Mouse (Mus musculus): Measurements from ENCODE around the gene Tmem213. TPM values are rescaled to one million over a fixed set of nuclear protein-coding genes. Genes with fewer than 3 reads are reported as not detected.

The Tmem213 gene
- polyA plus RNA-seq, 1 experiment from 2014 or later: 37.4 TPM

GRCm38 (mm10) chr6:38160556-38160955 is 51.5 kb downstream of the Tmem213 start:
- no peak for ATAC-seq (replicated peaks; ENCODE audit: low FRiP score)
- no peak overlapping the region for H3K4me2 ChIP-seq
- H3K36me3 ChIP-seq: peaks cover 33% of the 10 kb centered on the region
- no peak overlapping the region for H3K4me3 ChIP-seq (replicated peaks)
- H3K4me1 ChIP-seq: peaks cover 15% of the 10 kb centered on the region
- H3K9ac ChIP-seq: no peak overlapping the region
- H3K9me3 ChIP-seq (replicated peaks): no peaks in the 10 kb centered on the region
- no peak overlapping the region; the same call in 1 of the 2 replicates for H3K27ac ChIP-seq
- no peaks in the 10 kb centered on the region for H3K27me3 ChIP-seq
- WGBS: 75% methylated on average over 2 of the region's 2 CpGs

DNA sequence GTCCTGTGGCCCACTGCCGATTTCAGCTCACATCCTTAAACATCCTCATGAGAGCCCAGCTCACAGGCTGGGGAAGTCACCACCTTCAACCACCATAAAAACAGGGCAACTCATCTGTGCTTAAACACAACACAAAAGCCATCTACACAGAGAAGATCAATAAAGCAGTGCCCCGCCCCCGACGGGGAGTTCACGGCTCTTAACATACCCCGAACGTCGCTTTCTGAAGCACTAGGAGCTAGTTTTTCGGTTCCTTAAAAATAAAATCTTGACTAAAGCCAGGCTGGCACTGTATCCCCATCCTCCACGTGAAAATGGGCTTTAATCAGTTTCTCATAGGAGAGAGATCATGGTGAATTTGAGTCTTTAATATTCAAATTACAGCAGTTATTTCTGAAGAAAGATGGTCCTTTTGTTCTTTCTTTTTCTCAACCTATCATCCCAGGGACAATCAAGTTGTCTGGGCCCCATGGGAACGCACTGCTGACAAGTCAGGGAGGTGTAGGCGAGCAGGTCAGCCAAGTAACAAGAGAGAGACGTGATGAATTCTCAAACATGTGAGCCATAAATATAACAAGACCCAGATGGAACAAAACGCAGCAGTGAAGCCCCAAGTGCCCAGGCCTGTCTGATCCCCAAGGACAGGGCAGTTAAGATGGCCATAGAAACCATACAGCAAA is 53.9 kb downstream of the Tmem213 start:
- no peak for ATAC-seq (replicated peaks; ENCODE audit: low FRiP score)
- Histone ChIP-seq H3K4me1 (peaks cover 20% of the 10 kb centered on the region), H3K36me3 (peaks cover 31% of the 10 kb centered on the region), H3K4me3 (replicated peaks) (no peak overlapping the region), H3K4me2 (no peak overlapping the region), H3K27ac (no peak overlapping the region), H3K27me3 (no peaks in the 10 kb centered on the region), H3K9me3 (replicated peaks) (no peaks in the 10 kb centered on the region), H3K9ac (no peak overlapping the region)
- WGBS: 45% methylated on average over 14 of the region's 14 CpGs

DNA sequence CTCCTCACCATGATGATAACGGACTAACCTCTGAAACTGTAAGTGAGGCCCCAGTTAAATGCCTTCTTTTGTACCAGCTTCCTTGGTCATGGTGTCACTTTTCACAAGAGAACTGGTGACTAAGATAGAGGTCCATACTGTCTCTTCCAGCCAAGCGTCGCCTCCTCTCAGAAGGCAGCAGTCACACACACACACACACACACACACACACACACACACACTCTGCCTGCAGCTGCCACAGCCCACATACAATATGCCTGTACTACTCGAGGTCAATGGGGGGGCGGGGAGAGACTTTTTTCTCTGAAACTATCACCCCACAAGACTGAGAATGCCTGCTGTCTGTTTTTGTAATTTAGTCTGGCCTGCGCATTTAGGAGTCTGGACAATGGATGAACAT is 55.6 kb downstream of the Tmem213 start:
- WGBS: 68% methylated on average over 6 of the region's 6 CpGs

GRCm38 (mm10) chr6:38165385-38165784 is 56.3 kb downstream of the Tmem213 start:
- no peak overlapping the region for H3K9ac ChIP-seq
- WGBS: 30% methylated on average over 6 of the region's 6 CpGs

More for the DNA sequence above, 55.6 kb downstream of the Tmem213 start:
- Histone ChIP-seq H3K9ac (no peak overlapping the region), H3K27ac (no peak overlapping the region), H3K27me3 (no peaks in the 10 kb centered on the region), H3K9me3 (replicated peaks) (no peaks in the 10 kb centered on the region), H3K4me3 (replicated peaks) (no peak overlapping the region), H3K36me3 (peaks cover 42% of the 10 kb centered on the region), H3K4me2 (no peak overlapping the region), H3K4me1 (peaks cover 20% of the 10 kb centered on the region)
- no peak for ATAC-seq (replicated peaks; ENCODE audit: low FRiP score)

More at GRCm38 (mm10) chr6:38165385-38165784, 56.3 kb downstream of the Tmem213 start:
- no peaks in the 10 kb centered on the region for H3K27me3 ChIP-seq
- no peak for ATAC-seq (replicated peaks; ENCODE audit: low FRiP score)
- H3K4me2 ChIP-seq: no peak overlapping the region
- peak overlapping the region; percentile 80 for H3K27ac ChIP-seq
- H3K36me3 ChIP-seq: peaks cover 49% of the 10 kb centered on the region
- H3K4me3 ChIP-seq (replicated peaks): no peak overlapping the region
- peaks cover 20% of the 10 kb centered on the region for H3K4me1 ChIP-seq
- H3K9me3 ChIP-seq (replicated peaks): no peaks in the 10 kb centered on the region

Other genes starting within 250 kb of the Tmem213 start
- gene Trim24, start 238.4 kb upstream of the Tmem213 start, polyA plus RNA-seq (2015; fragmentation: Nextera tagmentation; extraction: Ambion mirVana): 16.8 and 17.4 TPM in 2 replicates
- 14.5 and 17.3 TPM in 2 replicates for gene Svopl, start 62.3 kb upstream of the Tmem213 start, polyA plus RNA-seq (2015; fragmentation: Nextera tagmentation; extraction: Ambion mirVana)
- 12.0 and 12.6 TPM in 2 replicates for gene Atp6v0a4, start 15.3 kb downstream of the Tmem213 start, polyA plus RNA-seq (2015; fragmentation: Nextera tagmentation; extraction: Ambion mirVana)
- gene D630045J12Rik, start 144.8 kb downstream of the Tmem213 start, polyA plus RNA-seq (2015; fragmentation: Nextera tagmentation; extraction: Ambion mirVana): 6.7 and 7.8 TPM in 2 replicates
- gene Zc3hav1l, start 190.0 kb downstream of the Tmem213 start, polyA plus RNA-seq (2015; fragmentation: Nextera tagmentation; extraction: Ambion mirVana): 9.9 TPM in 2 replicates
- gene Zc3hav1, start 245.3 kb downstream of the Tmem213 start, polyA plus RNA-seq (2015; fragmentation: Nextera tagmentation; extraction: Ambion mirVana): 4.6 and 5.1 TPM in 2 replicates